Comparison of ENCODE assay signal across 11 mouse cellular contexts in the genomic region with DNA sequence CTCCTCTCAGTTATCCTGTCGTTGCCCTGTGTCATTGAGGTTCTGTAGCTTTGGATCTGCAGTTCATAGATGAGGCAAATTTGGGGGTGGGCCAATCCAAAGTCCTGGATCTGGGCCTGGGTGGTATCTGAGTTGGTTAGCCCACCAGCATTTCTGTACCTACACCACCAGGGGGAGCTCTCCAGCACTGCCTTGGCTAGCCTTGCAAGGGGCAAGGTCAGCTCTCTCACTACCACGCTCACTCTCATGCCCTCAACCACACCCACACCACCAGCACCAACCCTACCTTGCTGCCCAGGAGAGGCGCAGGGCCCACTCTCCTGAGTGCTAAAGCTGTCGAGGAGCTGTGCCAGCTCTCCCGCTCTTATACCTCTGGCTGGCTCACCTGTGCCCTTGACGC. TPM values are rescaled to one million over a fixed set of nuclear protein-coding genes. Genes with fewer than 3 reads are reported as not detected.
DNase-seq lines count a peak whose midpoint lies in the region; ATAC-seq and TF ChIP-seq lines count a peak whose summit lies in the region.
"Had no signal": no experiment of that assay in that cellular context is flagged by ENCODE, and none has a peak within 500 bp of the region (broad histone marks: within the 10 kb centered on the region; RNA-seq: fewer than 3 reads in every experiment).

No protein-coding gene starts in this region.

- 0 out of 2 replicates have a peak, but pooled peaks have one; percentile 58 for ATAC-seq in common myeloid progenitor, adult 5-6 weeks (replicated peaks; ENCODE audit: low read depth, poor library complexity, severe bottlenecking)
- ATAC-seq in megakaryocyte-erythroid progenitor cell, adult 5-6 weeks (replicated peaks; ENCODE audit: low FRiP score, low TSS enrichment, poor library complexity, severe bottlenecking) = 0 out of 2 replicates have a peak, but pooled peaks have one; percentile 44

- no peaks in the 10 kb centered on the region for H3K4me1 ChIP-seq in lung, adult 2 months (ENCODE audit: control insufficient read depth, insufficient read depth, low read length)

- TF ChIP-seq POLR2A in lung, adult 2 months (IDR thresholded peaks at IDR 0.05; ENCODE audit: borderline replicate concordance, extremely low read depth, low read depth, low read length) = no peak

- TF ChIP-seq CTCF in lung, adult 2 months (IDR thresholded peaks at IDR 0.05; ENCODE audit: insufficient read depth, low read length) = peak; percentile 81

- H3K4me3 ChIP-seq in lung, adult 2 months (replicated peaks; ENCODE audit: extremely low read depth, low read depth, low read length) = no peak overlapping the region
- H3K4me3 ChIP-seq: embryonic facial prominence, embryonic 15.5 days; neural tube, embryonic 13.5 days had no signal

- no peak for DNase-seq in lung, adult 2 months
- no peak for DNase-seq in lung, postnatal 36 days
- DNase-seq in NIH3T3 (ENCODE audit: low read depth) = peak; percentile 18
- no peak for DNase-seq in urinary bladder, postnatal 10 days (ENCODE audit: low spot score)
- no peak for DNase-seq in spleen, postnatal 14 days (ENCODE audit: low spot score in 2 of 2)
- no peak for DNase-seq in kidney, adult 11 months
- DNase-seq: kidney, adult 8-10 months had no signal

- 54% methylated on average over 6 of the region's 6 CpGs for WGBS in lung, adult 2 months

RNA-seq across cellular contexts. Expression of a gene that starts 18.0 kb away (rescaled TPM):
- not detected in 2 replicates for polyA plus RNA-seq in lung, adult 2 months (2012; rRNA removed)
- total RNA-seq in common myeloid progenitor, adult 5-6 weeks (2017) = not detected in 2 replicates
- not detected in 2 replicates for total RNA-seq in megakaryocyte-erythroid progenitor cell, adult 5-6 weeks (2014; fragmentation: Nextera tagmentation)
- total RNA-seq in megakaryocyte-erythroid progenitor cell, adult 5-6 weeks (2017) = not detected in 2 replicates

RNA-seq across cellular contexts. Expression of a gene that starts 58.3 kb away (rescaled TPM):
- polyA plus RNA-seq in lung, adult 2 months (2012; rRNA removed) = 2.6 and 10.3 TPM in 2 replicates
- total RNA-seq in common myeloid progenitor, adult 5-6 weeks (2017) = not detected in 2 replicates
- not detected in 2 replicates for total RNA-seq in megakaryocyte-erythroid progenitor cell, adult 5-6 weeks (2014; fragmentation: Nextera tagmentation)
- not detected in 2 replicates for total RNA-seq in megakaryocyte-erythroid progenitor cell, adult 5-6 weeks (2017)
